Mouse (Mus musculus) testis, adult 2 months (tissue): ENCODE results near the gene Bckdha.

ENCODE experiments used
- CTCF ChIP-seq: fragments of 200-500 bp; IDR thresholded peaks from 2 replicates; pipeline ENCODE4 v1.5.1; 2012; ENCODE audit warnings: low read depth, mild to moderate bottlenecking, inconsistent platforms, low read length, moderate library complexity; ENCODE audit not compliant: control insufficient read depth, insufficient read depth, insufficient replicate concordance
- POLR2A ChIP-seq: fragments of 200-500 bp; IDR thresholded peaks from 2 replicates; pipeline ENCODE4 v1.6.1; 2012; ENCODE audit warnings: low read depth, mild to moderate bottlenecking, inconsistent platforms, low read length, moderate library complexity; ENCODE audit not compliant: control insufficient read depth

DNA sequence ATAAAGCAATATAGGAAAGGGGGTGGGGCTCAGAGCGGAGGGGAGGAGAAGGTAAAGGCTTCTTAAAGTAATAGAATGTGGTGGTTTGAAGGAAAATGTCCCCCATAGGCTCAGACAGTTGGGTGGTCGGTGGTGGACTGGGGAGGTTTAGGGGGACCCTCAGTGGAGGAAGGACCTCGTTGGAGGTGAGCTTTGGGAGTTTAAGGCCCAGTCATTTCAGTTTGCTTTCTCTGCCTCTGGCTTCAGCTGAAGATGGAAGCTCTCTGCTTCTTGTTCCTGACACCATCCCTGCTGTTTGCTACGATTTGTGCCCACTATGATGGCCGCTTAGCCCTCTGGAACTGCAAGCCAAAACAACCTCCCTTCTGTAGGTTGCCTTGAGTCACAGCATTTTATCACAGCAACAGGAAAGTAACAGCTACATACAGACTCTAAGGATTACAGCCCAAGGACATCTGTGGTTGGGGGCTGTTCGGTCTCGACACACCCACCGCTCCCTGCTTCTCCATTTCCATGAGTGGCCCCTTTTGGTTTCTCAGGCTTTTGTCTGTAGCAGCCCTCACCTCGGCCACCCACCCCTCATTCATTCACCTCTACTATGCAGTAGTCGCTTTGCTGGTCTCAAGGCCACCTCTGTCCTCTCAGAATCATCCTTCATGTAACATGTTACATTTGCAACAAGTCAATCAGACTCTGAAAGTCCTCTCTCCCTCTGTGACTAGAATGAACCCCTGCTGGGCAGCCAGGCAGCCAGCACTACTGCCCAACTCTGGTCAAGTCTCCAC is 41.2 kb downstream of the Bckdha start:
- TF ChIP-seq POLR2A, result no peak
- no peak for TF ChIP-seq CTCF
